Mouse (Mus musculus): ENCODE measurements at regions not wholly inside any gene's neighbourhood (a gene's known extent, or its start where the extent isn't known, plus 50 kb on each side); places are given as distances from the start of the nearest gene placed in this dataset.

DNA sequence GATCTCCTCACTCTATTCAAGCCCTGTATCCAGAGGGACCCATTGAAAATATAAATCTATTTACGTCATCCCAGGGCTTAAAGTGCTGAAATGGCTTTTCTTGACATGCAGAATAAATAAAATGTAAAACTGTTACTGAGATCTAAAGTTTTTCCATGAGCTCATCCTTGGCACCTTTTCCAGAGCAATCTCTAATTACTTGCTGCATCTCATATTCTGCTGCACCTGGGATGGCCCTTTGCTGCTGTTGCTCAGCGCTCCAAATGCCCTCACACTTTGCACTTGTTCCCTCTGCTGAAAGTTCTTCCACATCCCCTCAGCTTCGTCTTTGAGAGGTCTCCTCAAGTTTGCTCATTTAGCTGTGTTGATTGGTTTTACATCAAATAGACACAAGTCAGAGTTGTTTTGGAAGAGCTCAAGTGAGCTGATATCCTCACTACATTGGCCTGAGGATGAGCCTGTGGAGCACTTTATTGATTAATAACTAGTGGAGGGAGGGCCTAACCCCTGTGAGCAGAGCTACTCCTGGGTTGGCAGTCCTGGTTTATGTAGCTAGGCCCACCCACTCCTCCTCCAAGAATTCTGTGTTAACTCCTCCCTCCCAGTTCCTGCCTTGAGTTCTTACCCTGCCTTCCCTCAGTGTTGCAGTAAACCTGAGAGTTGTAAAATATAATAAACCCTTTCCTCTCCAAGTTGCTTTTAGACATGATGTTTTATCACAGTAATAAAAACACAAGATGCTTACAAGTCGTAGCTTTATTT, 681.2 kb upstream of the Nr3c2 start:
- no peaks in the 10 kb centered on the region for H3K9me3 ChIP-seq (replicated peaks)
- no peak overlapping the region for H3K27ac ChIP-seq
- H3K4me2 ChIP-seq = no peak overlapping the region
- 65% methylated on average over 4 of the region's 4 CpGs for WGBS
- no peaks in the 10 kb centered on the region for H3K36me3 ChIP-seq
- ATAC-seq (replicated peaks; ENCODE audit: low FRiP score) = no peak
- H3K9ac ChIP-seq = no peak overlapping the region
- H3K27me3 ChIP-seq = no peaks in the 10 kb centered on the region
- H3K4me1 ChIP-seq = no peaks in the 10 kb centered on the region
- no peak overlapping the region for H3K4me3 ChIP-seq (replicated peaks)

DNA sequence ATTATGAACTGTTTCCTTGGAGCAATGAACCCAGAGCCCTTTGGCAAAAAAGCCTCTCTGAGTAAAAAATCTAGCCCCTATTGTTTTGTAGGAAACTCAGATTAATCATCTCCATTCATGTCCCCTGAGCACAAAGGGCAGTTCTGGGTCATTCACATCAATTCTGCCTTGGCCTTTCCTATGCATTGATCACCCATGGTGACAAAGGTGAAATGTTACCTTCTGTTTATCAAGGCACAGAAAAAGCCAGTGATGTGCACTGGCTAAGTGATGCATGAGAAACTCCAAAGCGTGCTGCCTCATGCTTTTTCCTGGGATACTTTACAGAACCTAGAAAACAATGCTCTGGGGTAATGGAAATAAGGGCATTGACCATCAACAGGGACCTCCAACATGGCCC, 668.4 kb upstream of the Nr3c2 start:
- Histone ChIP-seq H3K4me2 (no peak overlapping the region), H3K27ac (no peak overlapping the region), H3K4me1 (no peaks in the 10 kb centered on the region), H3K9me3 (replicated peaks) (no peaks in the 10 kb centered on the region), H3K27me3 (no peaks in the 10 kb centered on the region), H3K4me3 (replicated peaks) (no peak overlapping the region), H3K36me3 (no peaks in the 10 kb centered on the region), H3K9ac (no peak overlapping the region)
- 49% methylated on average over 1 of the region's 1 CpGs for WGBS
- ATAC-seq (replicated peaks; ENCODE audit: low FRiP score) = no peak

DNA sequence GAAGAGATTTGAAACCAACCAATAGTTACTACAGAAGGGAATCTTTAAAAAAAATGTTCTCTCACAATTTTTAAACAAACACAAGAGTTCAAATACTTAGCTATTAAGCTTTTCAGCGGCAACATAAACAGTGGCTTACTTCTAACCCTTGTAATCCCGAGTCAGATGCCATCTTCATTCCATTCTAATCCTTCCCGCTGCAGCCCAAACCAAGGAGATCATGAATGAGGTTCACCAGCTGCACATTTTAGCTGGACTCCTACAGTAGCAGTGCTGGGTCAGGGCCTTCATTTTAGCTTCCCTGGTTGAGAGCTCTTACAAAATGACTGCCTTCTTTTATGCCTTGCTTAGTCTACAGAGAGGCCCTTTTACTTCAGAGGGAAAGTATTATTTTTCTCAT, 650.0 kb upstream of the Nr3c2 start:
- H3K4me3 ChIP-seq (replicated peaks) = no peak overlapping the region
- no peak overlapping the region for H3K4me2 ChIP-seq
- H3K36me3 ChIP-seq = no peaks in the 10 kb centered on the region
- no peaks in the 10 kb centered on the region for H3K4me1 ChIP-seq
- no peak overlapping the region for H3K27ac ChIP-seq
- ATAC-seq (replicated peaks; ENCODE audit: low FRiP score) = no peak
- H3K27me3 ChIP-seq = no peaks in the 10 kb centered on the region
- no peak overlapping the region for H3K9ac ChIP-seq
- WGBS = 88% methylated on average over 3 of the region's 3 CpGs
- no peaks in the 10 kb centered on the region for H3K9me3 ChIP-seq (replicated peaks)

DNA sequence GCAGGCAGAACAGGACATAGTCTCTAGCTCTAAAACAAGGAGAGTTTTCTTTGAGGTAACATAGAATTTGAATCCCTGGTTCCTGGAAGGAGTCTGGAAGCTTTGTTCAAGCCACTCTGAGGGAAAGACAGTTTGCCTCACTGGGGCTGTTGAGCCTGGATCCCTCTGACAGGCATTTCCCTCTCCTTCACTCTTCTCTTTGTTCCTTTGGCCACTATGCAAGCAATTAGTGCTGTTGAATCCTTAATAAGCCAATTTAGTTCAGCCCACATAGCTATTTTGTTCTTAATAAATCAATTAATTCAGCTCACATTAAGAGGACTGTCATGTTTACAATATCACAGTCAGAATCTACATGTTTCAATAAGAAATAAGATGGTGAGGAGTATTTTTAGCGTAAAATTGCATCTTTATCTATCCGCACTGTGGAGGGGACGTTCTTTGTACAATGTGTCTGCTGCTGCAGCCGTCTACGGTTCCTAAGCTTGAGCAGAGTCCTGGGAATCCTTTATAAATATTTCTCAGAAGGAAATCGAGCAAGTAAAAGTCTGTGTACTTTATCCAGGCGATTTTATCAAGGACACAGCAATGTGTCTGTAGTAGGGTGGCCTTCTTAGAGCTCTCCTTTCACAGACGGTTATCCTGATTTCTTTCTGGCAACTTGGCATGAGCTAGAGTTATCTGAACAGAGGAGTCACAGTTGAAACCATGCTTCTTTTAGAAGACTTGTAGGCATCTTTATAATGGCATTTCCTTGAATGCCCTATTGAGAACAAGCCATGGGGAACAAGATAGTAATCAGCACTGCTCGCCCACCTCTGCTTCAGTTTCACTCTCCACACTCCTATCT, 646.9 kb upstream of the Nr3c2 start:
- WGBS = 80% methylated on average over 9 of the region's 9 CpGs
- no peaks in the 10 kb centered on the region for H3K4me1 ChIP-seq
- H3K36me3 ChIP-seq = no peaks in the 10 kb centered on the region
- no peak overlapping the region for H3K9ac ChIP-seq
- no peak overlapping the region for H3K4me2 ChIP-seq
- no peak overlapping the region for H3K4me3 ChIP-seq (replicated peaks)
- H3K27ac ChIP-seq = no peak overlapping the region
- H3K27me3 ChIP-seq = no peaks in the 10 kb centered on the region
- no peaks in the 10 kb centered on the region for H3K9me3 ChIP-seq (replicated peaks)
- no peak for ATAC-seq (replicated peaks; ENCODE audit: low FRiP score)
